Mouse (Mus musculus) liver, postnatal 0 days (tissue): ENCODE results near the gene Nup54.

Experiments
- CTCF ChIP-seq: sonication (generic); IDR thresholded peaks from 2 replicates; pipeline ENCODE4 v1.5.1; 2016; ENCODE audit warnings: antibody characterized with exemption, low read depth
- EP300 ChIP-seq: IDR thresholded peaks from 2 replicates; pipeline ENCODE4 v1.6.1; 2016; ENCODE audit warnings: antibody characterized with exemption, low read depth, mild to moderate bottlenecking

- no peak for TF ChIP-seq EP300
- TF ChIP-seq CTCF: no peak
Observed at GRCm38 (mm10) chr5:92468234-92468633, 33.2 kb upstream of the Nup54 start.
